Mouse (Mus musculus) cerebellum, adult 2 months (tissue): ENCODE data around the gene Ppia.

Experiments
- CTCF ChIP-seq: fragments of 200-500 bp; IDR thresholded peaks from 2 replicates; pipeline ENCODE4 v1.5.1; 2011; ENCODE audit warnings: low read depth, mild to moderate bottlenecking, control low read depth, low read length, moderate library complexity, borderline replicate concordance; ENCODE audit not compliant: insufficient read depth
- POLR2A ChIP-seq: fragments of 200-500 bp; IDR thresholded peaks from 2 replicates; pipeline ENCODE4 v1.6.1; 2011; ENCODE audit warnings: low read length, control low read depth, borderline replicate concordance; ENCODE audit not compliant: insufficient read depth

DNA sequence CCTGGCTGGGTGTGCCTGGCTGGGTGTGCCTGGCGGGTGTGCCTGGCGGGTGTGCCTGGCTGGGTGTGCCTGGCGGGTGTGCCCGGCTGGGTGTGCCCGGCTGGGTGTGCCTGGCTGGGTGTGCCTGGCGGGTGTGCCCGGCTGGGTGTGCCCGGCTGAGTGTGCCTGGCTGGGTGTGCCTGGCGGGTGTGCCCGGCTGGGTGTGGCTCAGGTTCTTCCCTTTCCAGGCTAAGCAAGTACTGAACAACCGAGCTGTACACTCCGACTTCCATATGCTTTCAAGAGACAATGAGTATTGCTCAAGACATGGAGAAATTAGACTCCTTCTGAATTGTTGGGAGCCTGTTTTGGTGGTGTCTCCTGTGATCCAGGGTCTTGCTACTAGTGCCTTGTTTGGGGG, 2.0 kb upstream of the Ppia start:
- no peak for TF ChIP-seq POLR2A
- no peak for TF ChIP-seq CTCF
